Mouse (Mus musculus): Measurements from ENCODE around the gene Atg5. TPM values are rescaled to one million over a fixed set of nuclear protein-coding genes. Genes with fewer than 3 reads are reported as not detected.
A peak's percentile ranks its signal among the peaks of the same experiment; 100 is the strongest.

Atg5 gene
- polyA plus RNA-seq, 1 experiment from 2014 or later, result 47.3 TPM

GRCm38 (mm10) chr10:44338571-44338970, 70.4 kb downstream of the Atg5 start:
- no peaks in the 10 kb centered on the region for H3K36me3 ChIP-seq
- ATAC-seq (ENCODE audit: low FRiP score), result no peak
- no peak overlapping the region for H3K4me3 ChIP-seq (replicated peaks)
- H3K9me3 ChIP-seq (replicated peaks), result no peaks in the 10 kb centered on the region
- no peak overlapping the region for H3K27ac ChIP-seq (replicated peaks)
- H3K27me3 ChIP-seq (replicated peaks), result no peaks in the 10 kb centered on the region
- no peak overlapping the region for H3K9ac ChIP-seq (replicated peaks)
- H3K4me2 ChIP-seq, result no peak overlapping the region
- 58% methylated on average over 6 of the region's 6 CpGs for WGBS
- 0 out of 2 replicates have a peak, but pooled peaks cover 6% of the 10 kb centered on the region for H3K4me1 ChIP-seq

- H3K27ac ChIP-seq (replicated peaks), result no peak overlapping the region
- no peak for ATAC-seq (ENCODE audit: low FRiP score)
- no peak overlapping the region for H3K4me3 ChIP-seq (replicated peaks)
- no peaks in the 10 kb centered on the region for H3K9me3 ChIP-seq (replicated peaks)
- H3K4me2 ChIP-seq, result no peak overlapping the region
- WGBS, result 77% methylated on average over 5 of the region's 5 CpGs
- H3K27me3 ChIP-seq (replicated peaks), result no peaks in the 10 kb centered on the region
- no peak overlapping the region for H3K9ac ChIP-seq (replicated peaks)
- H3K4me1 ChIP-seq, result 0 out of 2 replicates have a peak, but pooled peaks cover 6% of the 10 kb centered on the region
- H3K36me3 ChIP-seq, result no peaks in the 10 kb centered on the region
Measured at GRCm38 (mm10) chr10:44339326-44339725, 71.2 kb downstream of the Atg5 start.

- 56% methylated on average over 4 of the region's 4 CpGs for WGBS
- ATAC-seq (ENCODE audit: low FRiP score), result no peak
Measured at GRCm38 (mm10) chr10:44340928-44341327, 72.8 kb downstream of the Atg5 start.

DNA sequence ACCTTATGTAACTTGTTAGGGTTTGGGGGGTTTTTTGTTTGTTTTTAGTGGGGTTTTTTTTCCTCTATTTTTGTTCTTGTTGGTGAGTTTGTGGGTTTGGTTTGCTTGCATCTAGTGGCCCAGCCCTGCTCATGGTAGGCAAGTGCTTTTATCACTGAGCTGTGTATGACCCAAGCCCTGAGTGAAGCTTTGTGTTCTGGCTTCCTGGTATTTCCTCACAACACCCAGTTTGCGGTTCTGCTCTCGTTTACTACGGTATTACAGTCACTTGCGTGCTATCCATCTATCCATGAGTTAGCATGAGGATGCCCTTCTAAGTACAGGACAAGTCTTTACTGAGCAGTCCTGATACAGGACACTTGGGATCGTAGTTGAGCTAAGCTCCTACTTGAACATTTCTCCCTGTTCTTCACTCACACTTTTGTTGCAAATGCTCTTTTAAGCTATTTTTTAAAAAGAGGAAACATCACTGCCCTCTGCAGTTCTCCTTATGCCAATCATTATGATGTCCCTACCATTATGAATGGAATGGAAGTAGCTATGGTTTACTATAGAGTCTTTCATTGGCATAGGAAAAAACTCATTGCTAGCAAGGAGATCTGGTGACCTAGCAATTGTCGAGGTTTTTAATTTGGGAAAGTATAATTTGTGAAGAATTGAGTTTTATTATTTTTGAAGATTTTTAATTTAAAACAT, 73.8 kb downstream of the Atg5 start:
- H3K27ac ChIP-seq (replicated peaks), result no peak overlapping the region
- H3K36me3 ChIP-seq, result no peaks in the 10 kb centered on the region
- 0 out of 2 replicates have a peak, but pooled peaks cover 6% of the 10 kb centered on the region for H3K4me1 ChIP-seq
- no peak for ATAC-seq (ENCODE audit: low FRiP score)
- no peak overlapping the region for H3K4me2 ChIP-seq
- 94% methylated on average over 6 of the region's 6 CpGs for WGBS
- H3K9ac ChIP-seq (replicated peaks), result no peak overlapping the region
- H3K4me3 ChIP-seq (replicated peaks), result no peak overlapping the region
- H3K9me3 ChIP-seq (replicated peaks), result no peaks in the 10 kb centered on the region
- no peaks in the 10 kb centered on the region for H3K27me3 ChIP-seq (replicated peaks)

More at GRCm38 (mm10) chr10:44340928-44341327, 72.8 kb downstream of the Atg5 start:
- Histone ChIP-seq H3K4me1 (0 out of 2 replicates have a peak, but pooled peaks cover 6% of the 10 kb centered on the region), H3K36me3 (no peaks in the 10 kb centered on the region), H3K27ac (replicated peaks) (no peak overlapping the region), H3K27me3 (replicated peaks) (no peaks in the 10 kb centered on the region), H3K4me3 (replicated peaks) (no peak overlapping the region), H3K9me3 (replicated peaks) (no peaks in the 10 kb centered on the region), H3K9ac (replicated peaks) (no peak overlapping the region), H3K4me2 (no peak overlapping the region)

GRCm38 (mm10) chr10:44343351-44343750, 75.2 kb downstream of the Atg5 start:
- H3K27ac ChIP-seq (replicated peaks), result no peak overlapping the region

DNA sequence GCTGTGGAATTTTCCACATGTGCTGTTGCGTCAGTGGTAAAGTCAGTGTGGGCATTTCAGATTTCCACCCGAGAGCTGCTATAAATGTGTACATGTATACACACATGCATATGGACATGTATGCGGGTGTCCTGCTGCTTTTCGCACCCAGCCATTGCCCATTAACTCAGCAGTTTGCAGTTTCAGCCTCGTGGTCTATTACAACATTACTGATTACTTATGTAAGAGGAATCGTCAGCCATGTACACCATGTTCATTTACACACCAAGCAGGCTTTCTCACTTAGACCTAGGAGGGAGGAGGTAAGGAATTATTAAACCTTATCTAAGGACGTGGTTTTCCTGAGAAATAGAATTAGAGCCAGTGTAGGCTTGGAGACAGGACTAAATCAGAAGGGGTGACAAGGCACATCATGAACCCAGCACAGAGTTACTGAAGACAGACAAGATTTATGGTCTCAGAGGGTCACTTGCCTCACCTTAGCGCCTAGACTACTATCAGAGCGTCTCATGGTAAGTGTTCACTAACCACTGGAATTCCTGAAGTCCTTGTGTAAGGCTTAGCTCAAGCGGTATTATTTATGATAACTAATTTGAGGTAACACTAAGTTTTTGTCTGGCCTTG, 79.5 kb downstream of the Atg5 start:
- H3K36me3 ChIP-seq, result no peaks in the 10 kb centered on the region
- H3K4me3 ChIP-seq (replicated peaks), result no peak overlapping the region
- H3K27ac ChIP-seq (replicated peaks), result no peak overlapping the region
- WGBS, result 75% methylated on average over 10 of the region's 10 CpGs
- no peak overlapping the region for H3K4me2 ChIP-seq
- no peaks in the 10 kb centered on the region for H3K27me3 ChIP-seq (replicated peaks)
- ATAC-seq (ENCODE audit: low FRiP score), result no peak
- H3K4me1 ChIP-seq, result no peaks in the 10 kb centered on the region
- H3K9me3 ChIP-seq (replicated peaks), result no peaks in the 10 kb centered on the region
- H3K9ac ChIP-seq (replicated peaks), result no peak overlapping the region

More at GRCm38 (mm10) chr10:44343351-44343750, 75.2 kb downstream of the Atg5 start:
- Histone ChIP-seq H3K4me1 (0 out of 2 replicates have a peak, but pooled peaks cover 6% of the 10 kb centered on the region), H3K27me3 (replicated peaks) (no peaks in the 10 kb centered on the region), H3K4me3 (replicated peaks) (no peak overlapping the region), H3K9me3 (replicated peaks) (no peaks in the 10 kb centered on the region), H3K4me2 (no peak overlapping the region), H3K36me3 (no peaks in the 10 kb centered on the region), H3K9ac (replicated peaks) (no peak overlapping the region)
- 84% methylated on average over 3 of the region's 3 CpGs for WGBS
- ATAC-seq (ENCODE audit: low FRiP score), result no peak

- H3K27ac ChIP-seq (replicated peaks), result no peak overlapping the region
- 49% methylated on average over 14 of the region's 14 CpGs for WGBS
Measured at GRCm38 (mm10) chr10:44348474-44349415, 80.6 kb downstream of the Atg5 start.

GRCm38 (mm10) chr10:44353467-44353866, 85.3 kb downstream of the Atg5 start:
- 80% methylated on average over 4 of the region's 4 CpGs for WGBS
- no peak for ATAC-seq (ENCODE audit: low FRiP score)
- no peak overlapping the region for H3K27ac ChIP-seq (replicated peaks)

More at GRCm38 (mm10) chr10:44348474-44349415, 80.6 kb downstream of the Atg5 start:
- Histone ChIP-seq H3K27me3 (replicated peaks) (no peaks in the 10 kb centered on the region), H3K9me3 (replicated peaks) (no peaks in the 10 kb centered on the region), H3K4me2 (no peak overlapping the region), H3K4me3 (replicated peaks) (no peak overlapping the region), H3K9ac (replicated peaks) (no peak overlapping the region), H3K4me1 (no peaks in the 10 kb centered on the region), H3K36me3 (no peaks in the 10 kb centered on the region)
- ATAC-seq (ENCODE audit: low FRiP score), result peak; percentile 59; the same call in 1 of the 2 replicates

DNA sequence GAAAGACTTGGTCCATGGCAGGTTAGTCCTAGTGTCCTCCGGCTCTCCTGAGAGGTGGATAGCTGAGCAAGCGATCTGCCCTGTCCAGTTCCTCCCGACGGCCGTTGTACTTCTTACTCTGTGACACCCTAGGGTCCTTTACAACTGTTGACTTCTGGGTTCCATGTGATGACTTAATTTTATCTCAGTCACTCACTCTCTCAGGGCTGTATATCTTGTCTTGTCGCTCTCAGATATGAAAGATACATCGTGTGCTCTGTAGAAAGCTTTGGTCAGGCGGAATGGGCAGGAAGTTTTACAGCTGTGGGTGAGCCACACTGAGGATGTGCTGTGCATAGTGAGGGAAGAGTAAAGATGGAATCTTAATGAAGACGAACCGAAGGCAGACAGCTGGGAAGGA, 86.2 kb downstream of the Atg5 start:
- ATAC-seq (ENCODE audit: low FRiP score), result no peak
- no peaks in the 10 kb centered on the region for H3K9me3 ChIP-seq (replicated peaks)
- H3K36me3 ChIP-seq, result no peaks in the 10 kb centered on the region
- no peak overlapping the region for H3K4me3 ChIP-seq (replicated peaks)
- H3K9ac ChIP-seq (replicated peaks), result no peak overlapping the region
- 80% methylated on average over 10 of the region's 10 CpGs for whole genome bisulfite sequencing
- H3K4me2 ChIP-seq, result no peak overlapping the region
- no peak overlapping the region for H3K27ac ChIP-seq (replicated peaks)
- H3K27me3 ChIP-seq (replicated peaks), result no peaks in the 10 kb centered on the region
- peaks cover 5% of the 10 kb centered on the region for H3K4me1 ChIP-seq

More at GRCm38 (mm10) chr10:44353467-44353866, 85.3 kb downstream of the Atg5 start:
- Histone ChIP-seq H3K9ac (replicated peaks) (no peak overlapping the region), H3K4me1 (peaks cover 5% of the 10 kb centered on the region), H3K9me3 (replicated peaks) (no peaks in the 10 kb centered on the region), H3K4me2 (no peak overlapping the region), H3K4me3 (replicated peaks) (no peak overlapping the region), H3K27me3 (replicated peaks) (no peaks in the 10 kb centered on the region), H3K36me3 (no peaks in the 10 kb centered on the region)

DNA sequence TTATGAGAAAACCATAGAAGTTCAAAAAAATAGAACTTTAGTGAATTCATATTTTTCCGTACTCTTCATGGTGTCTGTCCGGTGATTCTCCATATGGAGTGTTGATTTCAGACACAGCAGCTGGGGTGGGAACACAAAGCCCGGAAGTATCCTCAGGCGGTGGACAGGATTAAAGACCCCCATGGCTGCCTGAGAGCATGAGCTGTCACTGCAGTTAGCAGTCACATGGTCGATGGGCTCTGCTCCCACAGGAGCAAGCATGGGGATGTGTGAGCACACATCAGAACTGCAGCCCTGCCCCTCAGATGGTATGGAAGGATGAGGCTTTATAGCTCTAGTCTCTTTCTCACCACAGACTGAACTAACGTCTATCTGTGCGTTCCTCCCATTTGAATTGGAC, 87.1 kb downstream of the Atg5 start:
- no peak overlapping the region for H3K27ac ChIP-seq (replicated peaks)
- WGBS, result 71% methylated on average over 7 of the region's 7 CpGs
- H3K9me3 ChIP-seq (replicated peaks), result no peaks in the 10 kb centered on the region
- peaks cover 5% of the 10 kb centered on the region for H3K4me1 ChIP-seq
- H3K36me3 ChIP-seq, result no peaks in the 10 kb centered on the region
- H3K4me2 ChIP-seq, result no peak overlapping the region
- no peak overlapping the region for H3K4me3 ChIP-seq (replicated peaks)
- H3K9ac ChIP-seq (replicated peaks), result no peak overlapping the region
- no peak for ATAC-seq (ENCODE audit: low FRiP score)
- H3K27me3 ChIP-seq (replicated peaks), result no peaks in the 10 kb centered on the region

GRCm38 (mm10) chr10:44356625-44357024, 88.5 kb downstream of the Atg5 start:
- Histone ChIP-seq H3K9me3 (replicated peaks) (no peaks in the 10 kb centered on the region), H3K4me1 (peaks cover 5% of the 10 kb centered on the region), H3K36me3 (no peaks in the 10 kb centered on the region), H3K9ac (replicated peaks) (no peak overlapping the region), H3K27me3 (replicated peaks) (no peaks in the 10 kb centered on the region), H3K27ac (replicated peaks) (no peak overlapping the region), H3K4me3 (replicated peaks) (no peak overlapping the region), H3K4me2 (no peak overlapping the region)
- ATAC-seq (ENCODE audit: low FRiP score), result no peak
- 95% methylated on average over 5 of the region's 5 CpGs for WGBS
